Mouse (Mus musculus): ENCODE results near the gene Cideb. TPM values are rescaled to one million over a fixed set of nuclear protein-coding genes. Genes with fewer than 3 reads are reported as not detected.
A peak's percentile ranks its signal among the peaks of the same experiment; 100 is the strongest.

The Cideb gene
- polyA plus RNA-seq, 1 experiment from 2014 or later = 3.6 TPM

GRCm38 (mm10) chr14:55783171-55783957 lies 25.1 kb upstream of the Cideb start:
- Histone ChIP-seq H3K27ac (ENCODE audit: low read depth, low read length) (peak overlapping the region; percentile 76), H3K9ac (ENCODE audit: low read depth, low read length) (peak overlapping the region; percentile 53), H3K9me3 (ENCODE audit: control insufficient read depth, low read length) (no peaks in the 10 kb centered on the region), H3K27me3 (ENCODE audit: control insufficient read depth, insufficient read depth, low read length) (peaks cover 7% of the 10 kb centered on the region; the same call in 1 of the 2 replicates), H3K4me2 (replicated peaks; ENCODE audit: low read depth, low read length) (peak overlapping the region; percentile 66), H3K4me1 (ENCODE audit: control insufficient read depth, insufficient read depth, low read length) (peaks cover 12% of the 10 kb centered on the region), H3K4me3 (ENCODE audit: low read length) (peak overlapping the region; percentile 44), H3K36me3 (ENCODE audit: control insufficient read depth, insufficient read depth, low read length) (no peaks in the 10 kb centered on the region)
- 1% methylated on average over 31 of the region's 31 CpGs for WGBS
- ATAC-seq (ENCODE audit: low FRiP score, low TSS enrichment) = peak; percentile 53

GRCm38 (mm10) chr14:55782361-55782960 lies 24.2 kb upstream of the Cideb start:
- 48% methylated on average over 9 of the region's 9 CpGs for WGBS
- peak overlapping the region; percentile 25; the same call in 1 of the 2 replicates for H3K27ac ChIP-seq (ENCODE audit: low read depth, low read length)
- peaks cover 7% of the 10 kb centered on the region; the same call in 1 of the 2 replicates for H3K27me3 ChIP-seq (ENCODE audit: control insufficient read depth, insufficient read depth, low read length)

GRCm38 (mm10) chr14:55781310-55781709 lies 23.1 kb upstream of the Cideb start:
- no peaks in the 10 kb centered on the region for H3K9me3 ChIP-seq (ENCODE audit: control insufficient read depth, low read length)
- H3K4me3 ChIP-seq (ENCODE audit: low read length) = no peak overlapping the region
- no peak overlapping the region for H3K9ac ChIP-seq (ENCODE audit: low read depth, low read length)
- peak overlapping the region; percentile 13 for H3K4me2 ChIP-seq (replicated peaks; ENCODE audit: low read depth, low read length)
- peaks cover 7% of the 10 kb centered on the region; the same call in 1 of the 2 replicates for H3K27me3 ChIP-seq (ENCODE audit: control insufficient read depth, insufficient read depth, low read length)
- whole genome bisulfite sequencing = 18% methylated on average over 14 of the region's 14 CpGs
- peak; percentile 58 for ATAC-seq (ENCODE audit: low FRiP score, low TSS enrichment)
- no peaks in the 10 kb centered on the region for H3K36me3 ChIP-seq (ENCODE audit: control insufficient read depth, insufficient read depth, low read length)
- H3K4me1 ChIP-seq (ENCODE audit: control insufficient read depth, insufficient read depth, low read length) = peaks cover 4% of the 10 kb centered on the region; the same call in 1 of the 2 replicates
- H3K27ac ChIP-seq (ENCODE audit: low read depth, low read length) = no peak overlapping the region

More at GRCm38 (mm10) chr14:55782361-55782960, 24.2 kb upstream of the Cideb start:
- Histone ChIP-seq H3K4me3 (ENCODE audit: low read length) (peak overlapping the region; percentile 44), H3K4me1 (ENCODE audit: control insufficient read depth, insufficient read depth, low read length) (peaks cover 4% of the 10 kb centered on the region; the same call in 1 of the 2 replicates), H3K36me3 (ENCODE audit: control insufficient read depth, insufficient read depth, low read length) (no peaks in the 10 kb centered on the region), H3K9me3 (ENCODE audit: control insufficient read depth, low read length) (no peaks in the 10 kb centered on the region), H3K4me2 (replicated peaks; ENCODE audit: low read depth, low read length) (peak overlapping the region; percentile 66), H3K9ac (ENCODE audit: low read depth, low read length) (peak overlapping the region; percentile 23; the same call in 1 of the 2 replicates)
- ATAC-seq (ENCODE audit: low FRiP score, low TSS enrichment) = no peak

GRCm38 (mm10) chr14:55780736-55781135 lies 22.5 kb upstream of the Cideb start:
- ATAC-seq (ENCODE audit: low FRiP score, low TSS enrichment) = no peak
- peaks cover 4% of the 10 kb centered on the region; the same call in 1 of the 2 replicates for H3K4me1 ChIP-seq (ENCODE audit: control insufficient read depth, insufficient read depth, low read length)
- H3K4me3 ChIP-seq (ENCODE audit: low read length) = no peak overlapping the region
- H3K27ac ChIP-seq (ENCODE audit: low read depth, low read length) = no peak overlapping the region
- 83% methylated on average over 11 of the region's 11 CpGs for whole genome bisulfite sequencing
- no peak overlapping the region for H3K4me2 ChIP-seq (replicated peaks; ENCODE audit: low read depth, low read length)
- H3K9me3 ChIP-seq (ENCODE audit: control insufficient read depth, low read length) = no peaks in the 10 kb centered on the region
- no peak overlapping the region for H3K9ac ChIP-seq (ENCODE audit: low read depth, low read length)
- peaks cover 7% of the 10 kb centered on the region; the same call in 1 of the 2 replicates for H3K27me3 ChIP-seq (ENCODE audit: control insufficient read depth, insufficient read depth, low read length)
- no peaks in the 10 kb centered on the region for H3K36me3 ChIP-seq (ENCODE audit: control insufficient read depth, insufficient read depth, low read length)

- H3K27ac ChIP-seq (ENCODE audit: low read depth, low read length) = no peak overlapping the region
- H3K4me2 ChIP-seq (replicated peaks; ENCODE audit: low read depth, low read length) = no peak overlapping the region
- WGBS = 60% methylated on average over 16 of the region's 16 CpGs
- no peak overlapping the region for H3K4me3 ChIP-seq (ENCODE audit: low read length)
- peaks cover 4% of the 10 kb centered on the region; the same call in 1 of the 2 replicates for H3K4me1 ChIP-seq (ENCODE audit: control insufficient read depth, insufficient read depth, low read length)
- no peaks in the 10 kb centered on the region for H3K36me3 ChIP-seq (ENCODE audit: control insufficient read depth, insufficient read depth, low read length)
- H3K9ac ChIP-seq (ENCODE audit: low read depth, low read length) = no peak overlapping the region
- no peak for ATAC-seq (ENCODE audit: low FRiP score, low TSS enrichment)
- H3K9me3 ChIP-seq (ENCODE audit: control insufficient read depth, low read length) = no peaks in the 10 kb centered on the region
- peaks cover 7% of the 10 kb centered on the region; the same call in 1 of the 2 replicates for H3K27me3 ChIP-seq (ENCODE audit: control insufficient read depth, insufficient read depth, low read length)
Measured at GRCm38 (mm10) chr14:55779656-55780055, 21.4 kb upstream of the Cideb start.

GRCm38 (mm10) chr14:55778686-55779085 lies 20.4 kb upstream of the Cideb start:
- WGBS = 86% methylated on average over 15 of the region's 15 CpGs
- Histone ChIP-seq H3K4me1 (ENCODE audit: control insufficient read depth, insufficient read depth, low read length) (peaks cover 4% of the 10 kb centered on the region; the same call in 1 of the 2 replicates), H3K27me3 (ENCODE audit: control insufficient read depth, insufficient read depth, low read length) (peaks cover 7% of the 10 kb centered on the region; the same call in 1 of the 2 replicates), H3K9me3 (ENCODE audit: control insufficient read depth, low read length) (no peaks in the 10 kb centered on the region), H3K4me2 (replicated peaks; ENCODE audit: low read depth, low read length) (no peak overlapping the region), H3K4me3 (ENCODE audit: low read length) (no peak overlapping the region), H3K27ac (ENCODE audit: low read depth, low read length) (no peak overlapping the region), H3K9ac (ENCODE audit: low read depth, low read length) (no peak overlapping the region), H3K36me3 (ENCODE audit: control insufficient read depth, insufficient read depth, low read length) (no peaks in the 10 kb centered on the region)
- no peak for ATAC-seq (ENCODE audit: low FRiP score, low TSS enrichment)

DNA sequence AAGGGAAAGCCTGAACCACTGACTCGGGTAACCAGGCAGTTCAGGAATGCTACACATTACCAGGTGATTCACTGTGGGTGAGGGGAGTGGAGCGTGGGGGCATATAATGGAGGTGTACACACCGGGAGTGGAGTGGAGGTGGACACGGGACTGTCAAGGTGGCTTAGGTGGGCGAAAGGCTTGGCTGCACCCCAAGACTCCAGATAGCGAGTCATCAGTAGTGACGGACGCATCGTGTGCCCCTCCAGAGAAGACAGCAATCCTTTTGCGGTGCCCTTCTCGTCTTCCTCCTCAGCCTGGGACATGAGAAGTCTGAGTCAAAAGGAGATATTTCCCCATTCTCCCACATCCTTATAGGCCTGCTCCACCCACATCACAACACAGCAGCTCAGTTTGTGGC lies 19.5 kb upstream of the Cideb start:
- H3K9me3 ChIP-seq (ENCODE audit: control insufficient read depth, low read length) = no peaks in the 10 kb centered on the region
- H3K9ac ChIP-seq (ENCODE audit: low read depth, low read length) = no peak overlapping the region
- WGBS = 91% methylated on average over 11 of the region's 11 CpGs
- no peak overlapping the region for H3K4me3 ChIP-seq (ENCODE audit: low read length)
- H3K27me3 ChIP-seq (ENCODE audit: control insufficient read depth, insufficient read depth, low read length) = peaks cover 7% of the 10 kb centered on the region; the same call in 1 of the 2 replicates
- no peak for ATAC-seq (ENCODE audit: low FRiP score, low TSS enrichment)
- no peak overlapping the region for H3K27ac ChIP-seq (ENCODE audit: low read depth, low read length)
- H3K4me1 ChIP-seq (ENCODE audit: control insufficient read depth, insufficient read depth, low read length) = peaks cover 4% of the 10 kb centered on the region; the same call in 1 of the 2 replicates
- no peak overlapping the region for H3K4me2 ChIP-seq (replicated peaks; ENCODE audit: low read depth, low read length)
- H3K36me3 ChIP-seq (ENCODE audit: control insufficient read depth, insufficient read depth, low read length) = no peaks in the 10 kb centered on the region

DNA sequence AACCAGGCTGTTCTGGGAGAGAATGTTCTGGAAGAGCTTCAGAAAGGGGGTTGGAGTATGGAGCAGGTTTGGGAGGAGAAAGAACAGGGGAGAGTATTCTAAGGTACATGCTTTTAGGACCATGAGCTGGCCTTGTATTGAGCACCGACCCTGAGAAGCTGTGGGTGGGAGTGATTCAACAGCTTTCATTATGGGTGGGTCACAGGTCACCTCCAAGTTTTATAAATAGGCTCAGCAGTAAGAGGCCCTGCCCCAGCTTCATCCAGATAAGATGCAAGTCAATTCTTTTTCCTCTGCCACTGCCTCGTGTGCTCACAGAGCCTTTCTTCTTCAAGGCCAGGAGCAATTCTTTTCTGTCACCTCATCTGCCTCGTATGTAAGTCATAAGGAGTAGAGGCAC lies 18.9 kb upstream of the Cideb start:
- no peaks in the 10 kb centered on the region for H3K36me3 ChIP-seq (ENCODE audit: control insufficient read depth, insufficient read depth, low read length)

More for the DNA sequence above, 18.9 kb upstream of the Cideb start:
- Histone ChIP-seq H3K27ac (ENCODE audit: low read depth, low read length) (no peak overlapping the region), H3K9ac (ENCODE audit: low read depth, low read length) (no peak overlapping the region), H3K4me1 (ENCODE audit: control insufficient read depth, insufficient read depth, low read length) (no peaks in the 10 kb centered on the region; the same call in 1 of the 2 replicates), H3K4me3 (ENCODE audit: low read length) (no peak overlapping the region), H3K27me3 (ENCODE audit: control insufficient read depth, insufficient read depth, low read length) (peaks cover 7% of the 10 kb centered on the region; the same call in 1 of the 2 replicates), H3K4me2 (replicated peaks; ENCODE audit: low read depth, low read length) (no peak overlapping the region), H3K9me3 (ENCODE audit: control insufficient read depth, low read length) (no peaks in the 10 kb centered on the region)
- 38% methylated on average over 3 of the region's 3 CpGs for WGBS
- ATAC-seq (ENCODE audit: low FRiP score, low TSS enrichment) = no peak

Measured in kidney, embryonic 14.5 days (tissue).